26 mouse cellular contexts compared by ENCODE assay signal in genomic region chr15:3499020-3499419, GRCm38 (mm10).
DNase-seq lines count a peak whose midpoint lies in the region; ATAC-seq and TF ChIP-seq lines count a peak whose summit lies in the region.
"Had no signal": no experiment of that assay in that cellular context is flagged by ENCODE, and none has a peak within 500 bp of the region (broad histone marks: within the 10 kb centered on the region; RNA-seq: fewer than 3 reads in every experiment).

No protein-coding gene starts in this region.

- TF ChIP-seq CTCF in heart, adult 2 months (IDR thresholded peaks at IDR 0.05) = no peak
- TF ChIP-seq CTCF in liver, adult 2 months (IDR thresholded peaks at IDR 0.05; ENCODE audit: low read depth, low read length) = no peak
- TF ChIP-seq CTCF in liver, postnatal 0 days (IDR thresholded peaks at IDR 0.05; ENCODE audit: low read depth) = no peak

- H3K79me2 ChIP-seq in heart, adult 2 months (replicated peaks; ENCODE audit: control insufficient read depth, insufficient read depth, low read length) = peaks cover under 1% of the 10 kb centered on the region; the same call in 1 of the 2 replicates
- peaks cover 18% of the 10 kb centered on the region; the same call in 1 of the 2 replicates for H3K79me2 ChIP-seq in liver, adult 2 months (ENCODE audit: control insufficient read depth, insufficient read depth, low read length)

- no peak for ATAC-seq in heart, embryonic 12.5 days (ENCODE audit: insufficient number of reproducible peaks, low FRiP score)
- ATAC-seq in heart, embryonic 15.5 days (replicated peaks; ENCODE audit: insufficient number of reproducible peaks, insufficient read depth, low FRiP score, low read depth) = peak; percentile 53; the same call in 1 of the 2 replicates
- ATAC-seq in liver, postnatal 0 days = no peak
- ATAC-seq: forebrain, embryonic 13.5 days; forebrain, embryonic 16.5 days; intestine, postnatal 0 days; Patski had no signal

- peaks cover 21% of the 10 kb centered on the region for H3K36me3 ChIP-seq in heart, adult 2 months (ENCODE audit: control insufficient read depth, insufficient read depth, low read length)
- H3K36me3 ChIP-seq in heart, embryonic 12.5 days = no peaks in the 10 kb centered on the region
- no peaks in the 10 kb centered on the region; the same call in 1 of the 2 replicates for H3K36me3 ChIP-seq in heart, embryonic 15.5 days
- H3K36me3 ChIP-seq in liver, adult 2 months (ENCODE audit: control insufficient read depth, insufficient read depth, low read length) = peaks cover 23% of the 10 kb centered on the region
- 0 out of 2 replicates have a peak, but pooled peaks cover 3% of the 10 kb centered on the region for H3K36me3 ChIP-seq in liver, postnatal 0 days (replicated peaks; ENCODE audit: insufficient read depth, low read length)
- H3K36me3 ChIP-seq: forebrain, embryonic 10.5 days; G1E; hindbrain, embryonic 12.5 days; hindbrain, embryonic 15.5 days; kidney, embryonic 15.5 days had no signal

- H3K27me3 ChIP-seq in heart, adult 2 months (ENCODE audit: control insufficient read depth, insufficient read depth, low read length) = no peaks in the 10 kb centered on the region
- H3K27me3 ChIP-seq in heart, embryonic 12.5 days (replicated peaks) = no peaks in the 10 kb centered on the region
- H3K27me3 ChIP-seq in heart, embryonic 15.5 days = no peaks in the 10 kb centered on the region
- H3K27me3 ChIP-seq in liver, adult 2 months (ENCODE audit: control insufficient read depth, insufficient read depth, low read length) = no peaks in the 10 kb centered on the region
- H3K27me3 ChIP-seq in liver, postnatal 0 days (ENCODE audit: insufficient read depth, low read length) = no peaks in the 10 kb centered on the region
- H3K27me3 ChIP-seq: CH12.LX; forebrain, embryonic 13.5 days; hindbrain, embryonic 12.5 days; hindbrain, embryonic 15.5 days; kidney, embryonic 15.5 days; Patski had no signal

- WGBS in heart, adult 2 months = 53% methylated on average over 1 of the region's 1 CpGs
- 65% methylated on average over 1 of the region's 1 CpGs for WGBS in heart, embryonic 12.5 days
- 52% methylated on average over 1 of the region's 1 CpGs for WGBS in heart, embryonic 15.5 days
- 72% methylated on average over 1 of the region's 1 CpGs for WGBS in liver, adult 2 months
- 75% methylated on average over 1 of the region's 1 CpGs for WGBS in liver, postnatal 0 days (ENCODE audit: insufficient replicate concordance)

- intact Hi-C loops in heart, adult 2 months (cut with DNase I) = loop anchor here (5.0 kb wide), 1 partner anchor 42 kb away; no protein-coding TSS in a partner anchor
- intact Hi-C loops in heart, postnatal 14 days (cut with DNase I) = no loop called here

- no peak for TF ChIP-seq POLR2A in heart, adult 2 months (IDR thresholded peaks at IDR 0.05; ENCODE audit: insufficient read depth, low read depth, low read length)
- TF ChIP-seq POLR2A in liver, adult 2 months (IDR thresholded peaks at IDR 0.05; ENCODE audit: extremely low read depth, insufficient read depth, low read length) = no peak

- no peak overlapping the region for H3K4me3 ChIP-seq in heart, adult 2 months
- no peak overlapping the region for H3K4me3 ChIP-seq in heart, embryonic 12.5 days
- no peak overlapping the region for H3K4me3 ChIP-seq in heart, embryonic 15.5 days
- no peak overlapping the region for H3K4me3 ChIP-seq in liver, adult 2 months (ENCODE audit: insufficient read depth, low read depth, low read length)
- no peak overlapping the region for H3K4me3 ChIP-seq in liver, postnatal 0 days (ENCODE audit: low read depth, low read length)
- H3K4me3 ChIP-seq: forebrain, embryonic 10.5 days; forebrain, embryonic 13.5 days; hindbrain, embryonic 12.5 days; hindbrain, embryonic 15.5 days; kidney, embryonic 15.5 days had no signal

- peaks cover 6% of the 10 kb centered on the region for H3K4me1 ChIP-seq in heart, adult 2 months (ENCODE audit: control insufficient read depth, insufficient read depth, low read length)
- H3K4me1 ChIP-seq in heart, embryonic 12.5 days (replicated peaks) = peaks cover 14% of the 10 kb centered on the region
- H3K4me1 ChIP-seq in heart, embryonic 15.5 days (replicated peaks) = peaks cover 20% of the 10 kb centered on the region
- peaks cover 35% of the 10 kb centered on the region for H3K4me1 ChIP-seq in liver, adult 2 months (ENCODE audit: control insufficient read depth, insufficient read depth, low read length)
- H3K4me1 ChIP-seq in liver, postnatal 0 days (ENCODE audit: insufficient read depth) = no peaks in the 10 kb centered on the region
- H3K4me1 ChIP-seq: forebrain, embryonic 10.5 days; forebrain, embryonic 13.5 days; hindbrain, embryonic 12.5 days; hindbrain, embryonic 15.5 days had no signal

- H3K27ac ChIP-seq in heart, adult 2 months = peak overlapping the region; percentile 51
- H3K27ac ChIP-seq in heart, embryonic 12.5 days (ENCODE audit: poor library complexity, severe bottlenecking) = peak overlapping the region; percentile 78
- H3K27ac ChIP-seq in heart, embryonic 15.5 days = peak overlapping the region; percentile 79
- peak overlapping the region; percentile 44 for H3K27ac ChIP-seq in liver, adult 2 months (replicated peaks; ENCODE audit: insufficient read depth, low read depth, low read length)
- H3K27ac ChIP-seq in liver, postnatal 0 days (ENCODE audit: low read depth) = no peak overlapping the region
- H3K27ac ChIP-seq: forebrain, embryonic 10.5 days; forebrain, embryonic 13.5 days; hindbrain, embryonic 12.5 days; hindbrain, embryonic 15.5 days; kidney, embryonic 15.5 days had no signal

- TF ChIP-seq EP300 in heart, adult 2 months (IDR thresholded peaks at IDR 0.05; ENCODE audit: insufficient read depth, low read depth, low read length) = no peak
- no peak for TF ChIP-seq EP300 in liver, postnatal 0 days (IDR thresholded peaks at IDR 0.05; ENCODE audit: low read depth)

- H3K9ac ChIP-seq in heart, adult 2 months (ENCODE audit: low read depth, low read length) = no peak overlapping the region
- H3K9ac ChIP-seq in heart, embryonic 12.5 days = no peak overlapping the region
- no peak overlapping the region for H3K9ac ChIP-seq in heart, embryonic 15.5 days
- H3K9ac ChIP-seq in liver, adult 2 months (ENCODE audit: low read depth, low read length) = no peak overlapping the region
- H3K9ac ChIP-seq in liver, postnatal 0 days (replicated peaks) = no peak overlapping the region
- H3K9ac ChIP-seq: forebrain, embryonic 13.5 days; hindbrain, embryonic 12.5 days; hindbrain, embryonic 15.5 days; kidney, embryonic 15.5 days had no signal

- H3K9me3 ChIP-seq in heart, embryonic 12.5 days (replicated peaks) = no peaks in the 10 kb centered on the region
- no peaks in the 10 kb centered on the region for H3K9me3 ChIP-seq in heart, embryonic 15.5 days (replicated peaks)
- no peaks in the 10 kb centered on the region for H3K9me3 ChIP-seq in liver, postnatal 0 days (ENCODE audit: low read length)
- H3K9me3 ChIP-seq: forebrain, embryonic 10.5 days; forebrain, embryonic 13.5 days; G1E; hindbrain, embryonic 12.5 days; hindbrain, embryonic 15.5 days; kidney, embryonic 15.5 days had no signal

- H3K4me2 ChIP-seq in heart, embryonic 12.5 days = 0 out of 2 replicates have a peak overlapping the region, but pooled peaks have one; percentile 18
- peak overlapping the region; percentile 25 for H3K4me2 ChIP-seq in heart, embryonic 15.5 days
- H3K4me2 ChIP-seq in liver, postnatal 0 days (ENCODE audit: low read depth, low read length) = no peak overlapping the region
- H3K4me2 ChIP-seq: forebrain, embryonic 13.5 days; hindbrain, embryonic 12.5 days; hindbrain, embryonic 15.5 days; kidney, embryonic 15.5 days had no signal

- DNase-seq in heart, adult 2 months = no peak
- DNase-seq in heart, adult 11 months = no peak
- DNase-seq in heart, adult 9 months (ENCODE audit: low spot score in 2 of 2) = no peak
- no peak for DNase-seq in heart, postnatal 14 days
- DNase-seq in liver, adult 2 months (ENCODE audit: extremely low read depth, low read depth, low spot score) = no peak
- no peak for DNase-seq in liver, postnatal 0 days
- DNase-seq: adrenal gland, postnatal 10 days; adrenal gland, postnatal 36 days; B cell, adult 2 months; cerebellum, adult 18-20 months; cerebellum, adult 9-10 months; cerebellum, postnatal 14 days; gastrocnemius, postnatal 14 days; kidney, adult 8-10 months had no signal
